Mouse (Mus musculus) myocyte (in vitro differentiated cells): ENCODE data around the gene Mgst2. TPM values are rescaled to one million over a fixed set of nuclear protein-coding genes. Genes with fewer than 3 reads are reported as not detected.

Experiments
- H3K27me3 ChIP-seq: one replicate; pipeline ENCODE4 v1.6.1; 2011; ENCODE audit not compliant: control insufficient read depth, insufficient read depth, insufficient read length
- H3K36me3 ChIP-seq: one replicate; pipeline ENCODE4 v1.6.1; 2011; ENCODE audit not compliant: control insufficient read depth, insufficient read depth
- H3K4me2 ChIP-seq: one replicate; pipeline ENCODE4 v1.6.1; 2011; ENCODE audit warnings: low read depth, control low read depth
- H3K4me3 ChIP-seq: one replicate; pipeline ENCODE4 v1.5.1; 2011; ENCODE audit warnings: mild to moderate bottlenecking, control low read depth, moderate library complexity
- H3K79me2 ChIP-seq: one replicate; pipeline ENCODE4 v1.6.1; 2011; ENCODE audit not compliant: control insufficient read depth, insufficient read depth
- H3ac ChIP-seq: one replicate; pipeline ENCODE4 v1.6.1; 2011; ENCODE audit not compliant: control insufficient read depth, insufficient read length
- CEBPB ChIP-seq: IDR thresholded peaks from 2 replicates; pipeline ENCODE4 v1.6.1; 2011; ENCODE audit warnings: mild to moderate bottlenecking, moderate library complexity; ENCODE audit not compliant: poor library complexity, insufficient read depth, severe bottlenecking
- E2F4 ChIP-seq: IDR thresholded peaks from one replicate; pipeline ENCODE4 v1.6.1; 2011; ENCODE audit warnings: mild to moderate bottlenecking, control low read depth, moderate library complexity; ENCODE audit not compliant: insufficient read depth
- MAX ChIP-seq: IDR thresholded peaks from one replicate; pipeline ENCODE4 v1.6.1; 2011; ENCODE audit warnings: low read depth, mild to moderate bottlenecking, control low read depth
- MYOD1 ChIP-seq, 3 experiments: IDR thresholded peaks; one replicate each; pipeline ENCODE4 v1.6.1; 2011; ENCODE audit warnings: control low read depth in 2 of 3, low read depth in 2 of 3, mild to moderate bottlenecking in 2 of 3, moderate library complexity in 1 of 3; ENCODE audit not compliant: insufficient read length in 2 of 3, control insufficient read depth in 1 of 3
- MYOG ChIP-seq, 3 experiments: IDR thresholded peaks; one replicate each; pipeline ENCODE4 v1.6.1; 2011; ENCODE audit warnings: control low read depth in 2 of 3, low read depth in 2 of 3, mild to moderate bottlenecking in 2 of 3; ENCODE audit not compliant: insufficient read length in 2 of 3, control insufficient read depth in 1 of 3, insufficient read depth in 1 of 3
- POLR2A ChIP-seq: IDR thresholded peaks from one replicate; pipeline ENCODE4 v1.6.1; 2011; ENCODE audit warnings: low read depth, mild to moderate bottlenecking, control low read depth, moderate library complexity; ENCODE audit not compliant: insufficient read length
- POLR2AphosphoS2 ChIP-seq: IDR thresholded peaks from one replicate; pipeline ENCODE4 v1.6.1; 2011; ENCODE audit warnings: low read depth, control low read depth; ENCODE audit not compliant: insufficient read length
- REST ChIP-seq: IDR thresholded peaks from one replicate; pipeline ENCODE4 v1.6.1; 2011; ENCODE audit warnings: mild to moderate bottlenecking, control low read depth, moderate library complexity; ENCODE audit not compliant: insufficient read depth, insufficient read length
- SRF ChIP-seq: IDR thresholded peaks from one replicate; pipeline ENCODE4 v1.6.1; 2011; ENCODE audit warnings: low read depth; ENCODE audit not compliant: control insufficient read depth, insufficient read length
- TCF12 ChIP-seq: IDR thresholded peaks from one replicate; pipeline ENCODE4 v1.6.1; 2011; ENCODE audit warnings: mild to moderate bottlenecking, control low read depth; ENCODE audit not compliant: poor library complexity, insufficient read depth, severe bottlenecking
- TCF3 ChIP-seq: IDR thresholded peaks from one replicate; pipeline ENCODE4 v1.6.1; 2011; ENCODE audit warnings: low read depth, control low read depth; ENCODE audit not compliant: insufficient read length
- USF1 ChIP-seq: IDR thresholded peaks from one replicate; pipeline ENCODE4 v1.6.1; 2011; ENCODE audit warnings: low read depth, mild to moderate bottlenecking, control low read depth, moderate library complexity
- polyA plus RNA-seq: library from polyadenylated mRNA; unstranded; fragments of >200 nt; fragmentation: generic; extraction: Trizol; gene quantifications from one replicate; pipeline ENCODE4 v1.2.1, GENCODE M21; 2012; ENCODE audit warnings: missing spikeins

Mgst2 gene
- polyA plus RNA-seq, 1 experiment, result 3.0 TPM

DNA sequence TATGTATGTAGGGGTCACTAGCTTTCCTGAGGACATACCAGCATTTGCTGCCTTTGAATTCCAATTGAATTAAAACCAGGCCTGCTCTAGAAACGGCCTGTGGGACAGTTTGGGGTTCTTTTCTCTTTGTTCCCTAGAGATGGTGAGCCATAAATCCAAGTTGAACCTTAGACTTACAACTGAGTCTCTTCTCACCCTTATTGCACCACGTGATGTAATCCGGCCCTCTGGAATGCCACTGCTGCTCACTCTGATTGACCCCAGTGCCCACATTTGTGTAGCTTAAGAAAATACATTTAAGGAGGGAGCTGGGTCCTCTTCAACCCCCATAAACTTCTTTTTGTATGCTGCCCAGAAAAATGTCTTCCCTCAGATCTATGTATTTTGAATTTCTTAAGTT, 57.3 kb downstream of the Mgst2 start:
- no peak overlapping the region for H3K4me3 ChIP-seq
- H3K27me3 ChIP-seq, result no peaks in the 10 kb centered on the region
- TF ChIP-seq MYOG (IDR thresholded peaks at IDR 0.05; ENCODE audit: control insufficient read depth in 1 of 3, insufficient read depth in 1 of 3, insufficient read length in 2 of 3, low read depth in 2 of 3) (no peak), TCF12 (no peak), POLR2A (no peak), USF1 (peak; percentile 72), TCF3 (no peak), MYOD1 (IDR thresholded peaks at IDR 0.05; ENCODE audit: control insufficient read depth in 1 of 3, insufficient read length in 2 of 3, low read depth in 2 of 3) (no peak), POLR2AphosphoS2 (no peak), SRF (no peak), CEBPB (peak; percentile 48; the same call in 1 of the 2 replicates)
- no peak overlapping the region for H3K4me2 ChIP-seq
- H3K36me3 ChIP-seq, result no peaks in the 10 kb centered on the region
- H3K79me2 ChIP-seq, result no peaks in the 10 kb centered on the region
- no peak overlapping the region for H3ac ChIP-seq

GRCm38 (mm10) chr3:51717909-51718308, 57.7 kb downstream of the Mgst2 start:
- Histone ChIP-seq H3ac (no peak overlapping the region), H3K4me3 (no peak overlapping the region), H3K27me3 (no peaks in the 10 kb centered on the region), H3K36me3 (no peaks in the 10 kb centered on the region), H3K79me2 (no peaks in the 10 kb centered on the region), H3K4me2 (no peak overlapping the region)
- TF ChIP-seq MYOD1 (IDR thresholded peaks at IDR 0.05; ENCODE audit: control insufficient read depth in 1 of 3, insufficient read length in 2 of 3, low read depth in 2 of 3) (peak in 2 of 3 experiments; percentile 55 to 74), REST (no peak), USF1 (no peak), MYOG (IDR thresholded peaks at IDR 0.05; ENCODE audit: control insufficient read depth in 1 of 3, insufficient read depth in 1 of 3, insufficient read length in 2 of 3, low read depth in 2 of 3) (peak in 2 of 3 experiments; percentile 11 to 66), TCF12 (no peak)

DNA sequence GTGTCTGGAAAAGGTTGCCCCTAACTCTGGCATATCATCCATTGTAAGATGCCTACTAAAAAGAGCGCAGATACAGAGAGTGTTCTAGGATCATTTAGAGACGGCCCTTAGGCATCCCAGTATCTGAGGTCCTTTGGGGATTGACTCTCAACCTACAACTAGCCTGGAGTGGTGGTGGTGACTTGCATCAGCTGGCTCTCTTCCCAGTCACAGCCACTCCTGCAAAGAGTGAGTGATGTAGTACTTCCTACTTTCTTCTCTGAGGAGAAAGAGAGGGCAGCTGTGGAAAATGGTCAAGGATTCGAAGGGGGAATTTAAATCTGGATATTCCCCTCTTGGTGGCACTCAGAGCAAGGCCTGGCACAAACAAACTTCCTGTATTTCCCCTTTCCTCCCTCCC, 59.2 kb downstream of the Mgst2 start:
- no peak overlapping the region for H3ac ChIP-seq
- TF ChIP-seq SRF, result no peak
- TF ChIP-seq CEBPB, result 0 out of 2 replicates have a peak, but pooled peaks have one; percentile 32
- no peak overlapping the region for H3K4me3 ChIP-seq
- no peak overlapping the region for H3K4me2 ChIP-seq
- no peaks in the 10 kb centered on the region for H3K27me3 ChIP-seq
- H3K36me3 ChIP-seq, result no peaks in the 10 kb centered on the region
- no peaks in the 10 kb centered on the region for H3K79me2 ChIP-seq

DNA sequence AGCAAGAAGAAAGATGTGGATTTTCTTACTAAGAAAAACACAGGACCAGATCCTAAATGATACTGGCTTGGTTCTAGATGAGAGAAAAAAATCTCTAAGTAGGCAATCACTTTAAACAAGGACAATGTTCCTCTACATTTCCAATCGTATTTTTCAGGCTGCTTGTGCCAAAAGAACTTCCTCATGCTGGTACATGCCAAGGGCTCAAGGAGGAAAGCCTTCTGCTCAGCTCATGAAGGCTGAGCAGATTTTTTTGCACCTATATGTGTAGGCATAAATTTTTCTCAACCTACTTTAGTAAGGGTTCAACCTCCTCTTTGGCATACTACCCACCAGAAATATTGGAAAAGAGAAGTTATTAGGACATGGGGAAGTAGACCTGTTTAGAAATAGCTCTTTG, 59.8 kb downstream of the Mgst2 start:
- Histone ChIP-seq H3K79me2 (no peaks in the 10 kb centered on the region), H3K4me3 (no peak overlapping the region)
- TF ChIP-seq USF1, result no peak
- no peak for TF ChIP-seq MAX
- TF ChIP-seq MYOG (IDR thresholded peaks at IDR 0.05; ENCODE audit: control insufficient read depth in 1 of 3, insufficient read depth in 1 of 3, insufficient read length in 2 of 3, low read depth in 2 of 3), result no peak
- TF ChIP-seq TCF12, result no peak
- no peak for TF ChIP-seq MYOD1 (IDR thresholded peaks at IDR 0.05; ENCODE audit: control insufficient read depth in 1 of 3, insufficient read length in 2 of 3, low read depth in 2 of 3)
- no peak for TF ChIP-seq TCF3
- TF ChIP-seq SRF, result no peak
- TF ChIP-seq E2F4, result no peak
- TF ChIP-seq CEBPB, result no peak
- no peak for TF ChIP-seq REST
- TF ChIP-seq POLR2A, result no peak
- no peak for TF ChIP-seq POLR2AphosphoS2

GRCm38 (mm10) chr3:51726257-51726656, 66.1 kb downstream of the Mgst2 start:
- TF ChIP-seq POLR2A, result no peak
- no peak for TF ChIP-seq CEBPB
- no peak for TF ChIP-seq REST
- TF ChIP-seq MYOG (IDR thresholded peaks at IDR 0.05; ENCODE audit: control insufficient read depth in 1 of 3, insufficient read depth in 1 of 3, insufficient read length in 2 of 3, low read depth in 2 of 3), result no peak
- TF ChIP-seq USF1, result no peak
- no peak for TF ChIP-seq MAX
- TF ChIP-seq SRF, result no peak
- no peak for TF ChIP-seq TCF12
- TF ChIP-seq MYOD1 (IDR thresholded peaks at IDR 0.05; ENCODE audit: control insufficient read depth in 1 of 3, insufficient read length in 2 of 3, low read depth in 2 of 3), result no peak
- no peaks in the 10 kb centered on the region for H3K27me3 ChIP-seq

More for the DNA sequence above, 59.8 kb downstream of the Mgst2 start:
- Histone ChIP-seq H3ac (no peak overlapping the region), H3K27me3 (no peaks in the 10 kb centered on the region), H3K4me2 (no peak overlapping the region), H3K36me3 (no peaks in the 10 kb centered on the region)

More at GRCm38 (mm10) chr3:51726257-51726656, 66.1 kb downstream of the Mgst2 start:
- Histone ChIP-seq H3ac (no peak overlapping the region), H3K4me3 (no peak overlapping the region), H3K79me2 (no peaks in the 10 kb centered on the region), H3K4me2 (no peak overlapping the region), H3K36me3 (no peaks in the 10 kb centered on the region)
